Mouse (Mus musculus) ES-E14 (cell line): ENCODE measurements around the gene Muc3. TPM values are rescaled to one million over a fixed set of nuclear protein-coding genes. Genes with fewer than 3 reads are reported as not detected.
"Not testable (repeated sequence)": the region's sequence is repeated elsewhere in the genome, so short reads cannot be mapped to it uniquely, and the experiment has no call there.

Experiments used
- DNase-seq: peaks from one replicate; pipeline ENCODE4 v3.0.0-alpha.2; 2013; ENCODE audit warnings: low read depth, low spot score
- H3K27ac ChIP-seq: 2 replicates; pipeline ENCODE4 v1.5.1; 2012; ENCODE audit warnings: low read depth, mild to moderate bottlenecking, low read length, moderate library complexity, mixed read lengths; ENCODE audit not compliant: poor library complexity, insufficient read depth, severe bottlenecking
- H3K36me3 ChIP-seq: 2 replicates; pipeline ENCODE4 v1.6.1; 2012; ENCODE audit warnings: mild to moderate bottlenecking, low read length, moderate library complexity, mixed read lengths; ENCODE audit not compliant: control insufficient read depth, poor library complexity, insufficient read depth, severe bottlenecking
- H3K4me1 ChIP-seq, 2 experiments: fragments of 150-350 bp in 1 of 2; sonication (generic) in 1 of 2; 2 replicates each; pipeline ENCODE4 v1.6.1; 2012; ENCODE audit warnings: low read length in 2 of 2, mild to moderate bottlenecking in 1 of 2, mixed read lengths in 1 of 2; ENCODE audit not compliant: control insufficient read depth in 2 of 2, insufficient read depth in 2 of 2, poor library complexity in 1 of 2
- H3K4me3 ChIP-seq, 2 experiments: fragments of 150-350 bp in 1 of 2; sonication (generic) in 1 of 2; 2 replicates each; pipeline ENCODE4 v1.5.1; 2012; ENCODE audit warnings: low read length in 2 of 2, low read depth in 1 of 2, mild to moderate bottlenecking in 1 of 2, mixed read lengths in 1 of 2; ENCODE audit not compliant: insufficient read depth in 1 of 2, poor library complexity in 1 of 2, severe bottlenecking in 1 of 2
- H3K9ac ChIP-seq: 2 replicates; pipeline ENCODE4 v1.6.1; 2012; ENCODE audit warnings: low read depth, mild to moderate bottlenecking, low read length, mixed read lengths; ENCODE audit not compliant: poor library complexity, insufficient read depth, severe bottlenecking
- H3K9me3 ChIP-seq: fragments of 150-350 bp; sonication (generic); 2 replicates; pipeline ENCODE4 v1.6.1; 2012; ENCODE audit warnings: low read depth, mild to moderate bottlenecking, low read length; ENCODE audit not compliant: control insufficient read depth, insufficient read depth
- CHD2 ChIP-seq: IDR thresholded peaks from 2 replicates; pipeline ENCODE4 v1.6.1; 2014; ENCODE audit warnings: mild to moderate bottlenecking, low read depth, low read length, inconsistent platforms
- HCFC1 ChIP-seq: IDR thresholded peaks from 2 replicates; pipeline ENCODE4 v1.6.1; 2012; ENCODE audit warnings: low read length, inconsistent platforms, borderline replicate concordance; ENCODE audit not compliant: insufficient read depth
- MAFK ChIP-seq: IDR thresholded peaks from 2 replicates; pipeline ENCODE4 v1.6.1; 2014; ENCODE audit warnings: mild to moderate bottlenecking, low read depth, low read length, inconsistent platforms; ENCODE audit not compliant: insufficient read depth
- ZC3H11A ChIP-seq: IDR thresholded peaks from 2 replicates; pipeline ENCODE4 v1.6.1; 2012; ENCODE audit warnings: low read depth, mild to moderate bottlenecking, inconsistent platforms, low read length, borderline replicate concordance
- ZNF384 ChIP-seq: IDR thresholded peaks from 2 replicates; pipeline ENCODE4 v1.6.1; 2012; ENCODE audit warnings: low read depth, low read length, inconsistent platforms
- in situ Hi-C, 2 experiments: fragments of 600-800 bp; cut with MboI; formaldehyde crosslinking; loops; one replicate each; pipeline ENCODE4 v1.15.1; 2025; ENCODE audit warnings: low sequenced_read_pairs in 2 of 2, inconsistent platforms in 1 of 2; ENCODE audit not compliant: unreplicated experiment in 2 of 2
- total RNA-seq: library from RNA; depleted of rRNA; stranded (reverse); fragments of 300-350 nt; gene quantifications from 2 replicates; pipeline ENCODE4 v1.2.3, GENCODE M21; 2012; rRNA removed

Muc3 gene
- 3.1 and 3.4 TPM in 2 replicates for total RNA-seq

DNA sequence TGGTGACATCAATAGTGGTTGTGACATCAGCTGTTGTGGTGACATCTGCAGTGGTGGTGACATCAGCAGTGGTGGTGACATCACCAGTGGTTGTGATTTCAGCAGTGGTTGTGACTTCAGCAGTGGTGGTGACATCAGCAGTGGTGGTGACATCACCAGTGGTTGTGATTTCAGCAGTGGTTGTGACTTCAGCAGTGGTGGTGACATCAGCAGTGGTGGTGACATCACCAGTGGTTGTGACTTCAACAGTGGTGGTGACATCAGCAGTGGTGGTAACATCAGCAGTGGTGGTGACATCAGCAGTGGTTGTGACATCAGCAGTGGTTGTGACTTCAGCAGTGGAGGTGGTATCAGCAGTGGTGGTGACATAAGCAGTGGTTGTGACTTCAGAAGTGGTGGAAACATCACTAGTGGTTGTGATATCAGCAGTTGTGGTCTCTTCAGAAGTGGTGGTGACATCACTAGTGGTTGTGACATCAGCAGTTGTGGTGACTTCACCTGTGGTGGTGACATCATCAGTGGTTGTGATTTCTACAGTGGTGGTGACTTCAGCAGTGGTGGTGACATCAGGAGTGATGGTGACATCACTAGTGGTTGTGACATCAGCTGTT is at the start of gene Muc3:
TSS of gene Muc3 (minus strand) at position 51 of the 611 bp plus-strand sequence.
- H3K9me3 ChIP-seq, DNase-seq, H3K36me3 ChIP-seq, H3K27ac ChIP-seq, H3K4me3 ChIP-seq, H3K9ac ChIP-seq, H3K4me1 ChIP-seq, in situ Hi-C loops: not testable (repeated sequence)

DNA sequence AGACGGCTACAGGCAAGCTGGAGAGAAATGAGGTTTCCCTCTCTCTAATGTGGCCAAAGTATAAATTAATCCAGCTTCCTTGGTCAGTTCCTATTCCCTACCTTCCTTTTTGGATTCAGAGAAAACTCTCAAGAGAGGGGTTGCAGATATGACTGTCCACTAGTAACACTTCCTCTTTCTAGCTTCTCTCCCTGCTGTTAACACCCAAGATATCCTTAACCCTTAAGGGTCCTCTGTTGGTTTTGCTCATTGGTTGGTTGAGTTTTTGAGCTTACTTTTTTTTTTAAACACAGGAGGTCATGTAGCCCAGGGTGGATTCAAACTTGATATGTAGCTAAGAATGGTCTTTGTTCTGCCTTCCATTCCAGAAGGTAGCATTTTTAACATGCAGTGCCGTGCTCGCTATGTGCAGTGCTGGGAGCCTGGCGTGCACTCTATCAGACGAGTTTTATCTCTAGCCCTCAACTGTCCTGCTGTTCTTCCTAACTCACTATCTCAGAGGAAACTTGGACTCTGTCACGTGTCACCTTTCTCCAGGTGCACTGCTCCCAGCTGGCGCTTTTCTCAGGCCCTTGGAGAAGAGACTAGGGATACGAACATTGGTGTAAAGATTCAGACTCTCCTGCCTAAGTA is 45.5 kb upstream of the Muc3 start:
- Histone ChIP-seq H3K9me3 (no peaks in the 10 kb centered on the region), H3K27ac (no peak overlapping the region), H3K4me1 (peaks cover 0 to 4% of the 10 kb centered on the region in 2 experiments; a peak in 1 of 4 replicates), H3K9ac (no peak overlapping the region), H3K4me3 (no peak overlapping the region), H3K36me3 (no peaks in the 10 kb centered on the region)
- TF ChIP-seq ZNF384 (no peak), HCFC1 (no peak), MAFK (no peak), CHD2 (no peak), ZC3H11A (no peak)
- in situ Hi-C loops, result no loop called here
- no peak for DNase-seq

DNA sequence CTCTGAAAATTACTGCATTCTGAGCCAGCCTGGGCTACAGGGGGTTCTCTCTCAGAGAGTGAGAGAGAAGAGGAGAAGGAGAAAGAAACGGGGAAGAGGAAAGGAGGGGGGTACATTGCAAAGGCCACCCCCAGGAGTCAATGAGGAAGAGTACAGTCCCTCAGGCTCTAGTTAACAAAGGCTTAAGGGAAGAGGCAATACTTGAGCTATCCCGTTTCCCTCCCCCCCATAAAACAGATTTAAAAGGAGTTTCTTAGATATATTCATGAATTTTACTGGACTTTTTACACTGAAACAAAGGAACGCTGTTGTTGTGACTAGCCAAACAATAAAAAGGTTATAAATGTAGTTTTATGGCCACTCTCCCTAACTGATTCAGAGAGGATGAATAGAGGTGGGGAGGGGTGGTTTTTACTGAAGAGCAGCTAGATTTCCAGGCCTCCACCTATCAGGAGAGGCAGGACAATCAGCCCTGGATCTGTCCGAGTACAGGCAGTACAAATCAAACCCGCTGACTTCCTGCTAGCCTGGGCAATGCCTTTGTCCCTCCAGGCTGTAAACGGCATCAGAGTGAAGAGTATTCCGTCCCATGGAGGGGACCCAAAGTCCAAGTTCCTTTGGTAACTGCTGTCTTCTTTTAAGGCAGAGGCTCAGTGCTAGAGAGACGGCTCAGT is 44.3 kb upstream of the Muc3 start:
- in situ Hi-C loops, result no loop called here
- H3K9me3 ChIP-seq, result no peaks in the 10 kb centered on the region
- H3K36me3 ChIP-seq, result no peaks in the 10 kb centered on the region
- no peak overlapping the region for H3K4me3 ChIP-seq
- no peak overlapping the region for H3K9ac ChIP-seq
- TF ChIP-seq ZNF384 (no peak), CHD2 (no peak), HCFC1 (no peak), MAFK (no peak), ZC3H11A (no peak)
- H3K4me1 ChIP-seq, result peaks cover 0 to 4% of the 10 kb centered on the region in 2 experiments; a peak in 1 of 4 replicates
- DNase-seq, result no peak
- H3K27ac ChIP-seq, result no peak overlapping the region

DNA sequence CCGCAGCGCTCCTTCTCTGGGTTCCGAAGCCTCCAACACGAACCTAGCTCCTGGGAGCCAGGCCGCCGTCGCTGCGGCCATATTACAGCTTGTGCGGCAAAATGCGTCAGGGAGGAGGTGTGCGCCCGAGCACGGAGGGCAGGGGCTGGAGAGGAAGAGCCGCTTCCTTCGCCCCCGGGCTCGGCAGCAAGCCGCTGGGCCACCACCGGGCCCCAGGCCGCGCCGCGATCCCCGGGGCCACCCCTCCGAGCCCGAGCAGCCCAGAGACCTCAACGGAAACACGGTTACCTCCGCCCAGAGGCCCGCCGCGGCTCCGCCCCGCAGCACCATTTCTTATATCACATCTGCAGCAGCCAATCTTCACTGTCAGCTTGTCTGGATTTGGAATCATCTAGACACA is 40.2 kb upstream of the Muc3 start:
- H3K4me3 ChIP-seq, result peak overlapping the region; percentile 66 to 74
- peaks cover 0 to 4% of the 10 kb centered on the region in 2 experiments; a peak in 1 of 4 replicates for H3K4me1 ChIP-seq
- in situ Hi-C loops, result no loop called here
- H3K9me3 ChIP-seq, result no peaks in the 10 kb centered on the region
- no peak for DNase-seq
- H3K27ac ChIP-seq, result no peak overlapping the region
- no peak for TF ChIP-seq HCFC1
- peak overlapping the region; percentile 68 for H3K9ac ChIP-seq
- H3K36me3 ChIP-seq, result no peaks in the 10 kb centered on the region

DNA sequence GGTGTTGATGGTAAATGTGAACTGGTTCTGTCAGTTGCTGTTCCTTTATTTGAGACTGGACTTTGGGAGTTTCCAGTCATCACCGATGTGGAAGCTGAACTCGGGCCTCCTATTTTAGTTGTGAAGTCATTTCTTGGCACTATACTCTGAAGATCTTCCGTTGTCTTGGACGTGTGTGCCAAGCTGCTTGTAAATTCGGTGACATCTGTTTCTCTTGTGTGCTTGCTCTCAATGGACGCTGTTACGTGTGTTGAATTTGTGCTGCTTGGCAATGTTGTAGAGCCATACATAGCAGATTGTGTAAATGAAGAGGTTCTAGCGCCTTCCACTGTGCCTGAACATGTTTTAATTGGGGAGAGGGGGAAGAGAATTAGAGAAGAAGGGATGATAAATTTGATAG is 36.2 kb upstream of the Muc3 start:
- H3K4me1 ChIP-seq, result no peaks in the 10 kb centered on the region
- no peak overlapping the region for H3K27ac ChIP-seq
- H3K36me3 ChIP-seq, result no peaks in the 10 kb centered on the region
- no peak for TF ChIP-seq CHD2
- no peak for TF ChIP-seq ZC3H11A
- no peak for TF ChIP-seq HCFC1
- no peak for TF ChIP-seq ZNF384
- TF ChIP-seq MAFK, result no peak
- H3K9ac ChIP-seq, result no peak overlapping the region
- no peaks in the 10 kb centered on the region for H3K9me3 ChIP-seq
- no peak for DNase-seq
- in situ Hi-C loops, result no loop called here
- no peak overlapping the region for H3K4me3 ChIP-seq
